Mouse (Mus musculus) spleen, postnatal 4 days (tissue): ENCODE data around the gene Kif13a.

Experiments used
- DNase-seq, 2 experiments: peaks; one replicate each; pipeline ENCODE4 v3.0.0; 2022; ENCODE audit warnings: low spot score in 2 of 2

Gene Kif13a

DNA sequence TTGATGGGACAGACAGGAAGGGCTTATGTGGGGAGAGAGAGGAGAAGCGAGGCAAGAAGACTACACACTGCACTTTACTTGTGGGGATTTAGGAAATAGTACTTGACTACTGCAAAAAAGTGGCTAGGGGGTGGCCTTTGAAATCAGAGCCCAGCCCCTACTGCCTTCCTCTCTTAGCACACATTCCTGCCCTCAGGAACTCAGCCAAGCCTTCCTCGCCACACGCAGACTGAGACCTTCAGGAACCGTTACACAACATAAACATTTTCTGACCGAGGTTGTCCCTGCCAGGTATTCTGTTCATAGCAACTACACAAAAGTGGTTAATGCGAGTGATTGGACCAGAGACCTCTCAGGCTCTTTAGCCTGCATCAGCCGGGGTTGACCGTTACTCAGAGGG, 8.1 kb downstream of the Kif13a start:
- DNase-seq: no peak

DNA sequence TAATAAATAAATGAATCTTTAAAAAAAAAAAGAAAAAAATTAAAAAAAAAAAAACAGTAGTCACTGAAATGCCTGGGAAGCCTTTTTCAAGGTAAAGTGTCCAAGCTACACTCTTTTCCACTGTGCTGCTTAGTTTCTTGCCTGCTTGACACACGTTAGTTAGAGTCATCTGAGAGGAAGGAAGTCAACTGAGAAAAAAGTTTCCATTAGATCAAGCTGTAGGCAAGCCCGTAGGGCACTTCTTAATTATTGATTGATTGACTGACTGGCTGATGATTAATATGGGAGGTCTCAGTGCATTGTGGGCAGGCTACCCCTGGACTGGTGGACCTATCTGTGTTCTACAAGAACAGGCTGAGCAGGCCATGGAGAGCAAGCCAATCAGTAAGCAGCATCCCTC, 9.9 kb downstream of the Kif13a start:
- no peak for DNase-seq

DNA sequence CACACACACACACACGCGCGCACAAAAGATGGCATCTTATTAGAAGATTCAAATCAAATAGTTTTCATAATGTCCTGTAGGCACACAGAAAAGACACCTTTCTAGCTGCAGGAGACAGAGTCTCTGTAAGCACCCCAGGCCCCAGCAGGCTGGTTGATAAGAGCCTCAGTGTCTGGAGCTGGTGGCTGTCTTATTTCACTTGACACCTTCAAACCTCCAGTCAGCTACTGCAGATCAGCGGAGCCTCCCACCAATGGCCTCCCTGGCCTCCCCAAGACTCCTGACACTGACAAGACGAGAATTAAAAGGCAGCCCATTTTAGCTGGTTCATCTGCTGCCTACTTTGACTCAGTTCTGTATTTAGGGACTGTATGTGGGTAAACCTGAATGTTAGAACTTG, 11.2 kb downstream of the Kif13a start:
- no peak for DNase-seq

DNA sequence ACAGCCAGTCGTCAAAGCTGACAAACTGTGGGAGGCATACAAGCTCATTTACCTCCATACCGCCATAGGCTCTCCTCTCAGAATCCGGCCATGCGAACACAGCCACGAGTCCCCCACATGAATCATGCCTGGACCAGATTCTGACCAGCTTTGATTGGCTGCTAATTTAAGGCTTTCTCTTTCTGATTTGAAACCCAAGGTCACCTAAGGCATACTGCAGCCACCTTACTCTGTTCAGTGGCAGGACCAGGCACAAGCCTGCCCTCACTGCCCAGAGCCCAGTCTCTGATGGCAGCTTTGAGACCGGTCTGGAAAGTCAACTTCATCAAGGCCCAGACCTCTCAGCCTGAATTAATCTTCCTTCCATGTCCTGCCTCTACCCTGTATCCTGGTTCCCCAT, 17.7 kb downstream of the Kif13a start:
- no peak for DNase-seq

DNA sequence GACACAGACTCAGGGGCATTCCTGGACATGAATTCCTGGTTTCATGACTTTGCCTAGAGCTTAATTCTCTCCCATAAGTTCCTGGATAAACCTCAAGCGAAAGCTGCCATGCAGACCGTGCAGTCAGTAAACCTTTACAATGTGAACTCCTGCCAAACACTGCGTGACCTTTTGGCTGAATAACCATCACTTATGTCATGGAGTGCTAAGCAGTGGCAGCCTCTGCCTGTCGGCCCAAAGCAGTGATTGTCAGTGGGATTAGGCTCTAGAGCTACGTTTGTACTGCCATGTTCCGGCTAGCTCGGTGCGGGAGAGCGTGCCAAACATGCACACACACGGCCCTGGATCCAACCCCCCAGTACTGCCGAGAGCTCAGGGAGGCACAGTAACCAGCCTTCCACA, 18.6 kb downstream of the Kif13a start:
- no peak for DNase-seq

DNA sequence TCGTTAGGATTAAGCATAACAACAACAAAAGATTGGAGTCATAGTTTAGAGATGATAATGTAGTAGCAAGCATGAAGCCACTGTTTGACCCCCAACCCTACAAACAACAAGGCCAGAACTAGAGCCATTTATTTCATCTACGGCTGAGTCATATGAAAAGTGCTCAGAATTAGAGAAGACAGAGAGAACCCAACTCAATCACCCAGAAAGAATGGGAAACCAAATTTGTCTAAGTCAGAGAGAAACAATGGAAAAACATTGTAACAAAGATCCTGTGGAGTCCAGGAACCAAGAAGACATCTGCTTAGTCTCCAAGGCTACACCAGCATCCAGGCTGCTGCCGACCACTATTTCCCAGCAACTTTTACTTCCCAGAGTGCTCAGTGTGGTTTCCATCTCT, 19.7 kb downstream of the Kif13a start:
- DNase-seq: no peak

DNA sequence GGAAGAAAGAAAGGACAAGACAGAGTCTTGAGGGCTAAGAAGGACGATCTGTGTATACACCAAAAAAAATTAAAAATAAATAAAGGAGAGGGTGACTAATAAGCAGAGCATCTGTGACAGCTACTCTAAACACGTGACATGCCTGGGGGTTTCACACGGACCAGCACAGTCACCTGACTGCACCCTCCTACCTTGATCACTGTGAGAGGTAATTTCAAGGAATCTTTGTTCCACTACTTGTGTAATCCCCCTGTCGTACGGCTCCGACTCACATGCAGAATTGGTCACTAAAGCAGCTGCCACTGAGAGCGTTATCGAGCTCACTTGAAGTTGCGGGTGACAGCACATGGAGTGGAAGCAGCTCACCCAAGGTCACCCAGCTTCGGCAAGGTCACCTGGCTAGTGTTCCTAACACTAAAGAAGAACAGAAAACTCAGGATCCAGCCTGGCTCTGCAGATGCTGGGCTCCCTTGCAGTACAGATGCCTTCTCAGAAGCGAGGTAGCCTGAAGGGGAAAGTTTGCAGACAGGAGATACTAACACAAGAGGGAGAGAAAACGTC, 20.6 kb downstream of the Kif13a start:
- DNase-seq: no peak

DNA sequence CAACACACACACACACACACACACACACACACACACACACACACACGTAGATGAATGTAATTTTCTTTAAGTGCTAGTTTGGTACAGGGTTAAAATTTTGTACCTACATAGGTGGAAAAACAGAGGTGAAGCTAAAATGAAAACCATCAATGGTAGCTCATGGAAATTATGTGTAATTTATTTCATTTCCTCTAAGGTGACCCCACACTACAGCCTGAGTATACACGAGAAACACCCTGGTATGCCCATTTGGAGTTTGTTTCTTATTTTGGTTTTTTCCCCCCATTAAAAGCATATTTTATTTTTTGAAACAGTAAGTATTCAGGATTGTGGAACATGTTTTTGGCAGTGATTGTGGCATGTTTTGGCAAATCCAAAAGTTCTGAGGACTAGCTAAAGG, 21.3 kb downstream of the Kif13a start:
- no peak for DNase-seq

DNA sequence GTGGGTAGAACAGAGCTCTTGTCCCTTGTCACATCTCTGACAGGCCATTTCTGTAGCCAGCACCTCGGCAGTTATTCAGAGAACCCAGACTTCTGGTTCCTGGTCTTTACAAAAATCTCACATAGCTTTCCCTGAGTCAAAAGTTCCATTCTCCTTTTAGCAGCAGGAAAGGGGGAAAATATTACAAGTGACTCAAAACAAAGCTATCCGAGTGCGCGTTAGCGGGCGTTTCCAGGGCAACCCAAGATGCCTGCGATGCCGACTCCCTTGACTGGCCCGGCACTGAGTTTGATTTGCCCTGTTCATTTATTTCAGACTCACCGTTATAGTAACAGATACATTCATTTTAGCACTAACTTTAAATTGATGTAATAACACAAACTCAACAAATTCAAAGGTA, 21.8 kb downstream of the Kif13a start:
- no peak for DNase-seq

DNA sequence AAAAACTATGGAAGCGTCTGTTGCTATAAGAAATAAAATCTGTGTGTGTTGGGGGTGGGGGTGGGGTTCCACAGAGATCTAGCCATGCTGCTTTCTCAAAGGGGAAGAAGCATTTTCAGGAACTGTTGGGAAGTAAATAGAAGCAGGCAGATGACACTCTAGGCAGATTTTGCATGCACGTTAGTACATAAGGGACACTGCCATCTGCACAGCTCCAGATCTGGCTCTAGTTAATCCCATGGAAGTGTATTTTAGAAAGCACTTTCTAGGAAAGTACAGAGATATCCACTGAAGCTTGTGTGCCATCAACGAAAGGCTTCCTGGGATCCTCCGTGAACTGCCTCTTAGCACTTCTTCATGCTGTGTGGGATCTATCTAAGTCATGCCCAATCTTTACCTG, 22.6 kb downstream of the Kif13a start:
- DNase-seq: no peak

DNA sequence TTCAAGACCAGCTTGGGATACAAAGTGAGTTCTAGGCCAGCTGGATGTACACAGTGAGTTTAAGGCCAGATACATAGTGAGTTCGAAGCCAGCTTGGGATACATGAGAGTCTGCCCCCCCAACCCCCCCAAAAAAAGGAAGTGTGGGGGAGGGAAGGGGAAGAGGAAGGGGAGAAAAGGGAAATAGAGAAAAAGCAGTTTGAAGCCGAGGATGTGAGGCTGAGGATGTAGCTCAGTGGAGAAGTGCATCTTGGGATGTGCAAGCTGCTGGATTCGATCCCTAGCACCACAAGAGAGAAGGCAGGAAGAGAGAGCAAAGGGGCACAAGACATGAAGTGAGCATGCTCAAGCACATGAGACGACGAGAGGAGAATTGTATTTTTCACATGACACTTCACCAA, 23.7 kb downstream of the Kif13a start:
- DNase-seq: no peak

DNA sequence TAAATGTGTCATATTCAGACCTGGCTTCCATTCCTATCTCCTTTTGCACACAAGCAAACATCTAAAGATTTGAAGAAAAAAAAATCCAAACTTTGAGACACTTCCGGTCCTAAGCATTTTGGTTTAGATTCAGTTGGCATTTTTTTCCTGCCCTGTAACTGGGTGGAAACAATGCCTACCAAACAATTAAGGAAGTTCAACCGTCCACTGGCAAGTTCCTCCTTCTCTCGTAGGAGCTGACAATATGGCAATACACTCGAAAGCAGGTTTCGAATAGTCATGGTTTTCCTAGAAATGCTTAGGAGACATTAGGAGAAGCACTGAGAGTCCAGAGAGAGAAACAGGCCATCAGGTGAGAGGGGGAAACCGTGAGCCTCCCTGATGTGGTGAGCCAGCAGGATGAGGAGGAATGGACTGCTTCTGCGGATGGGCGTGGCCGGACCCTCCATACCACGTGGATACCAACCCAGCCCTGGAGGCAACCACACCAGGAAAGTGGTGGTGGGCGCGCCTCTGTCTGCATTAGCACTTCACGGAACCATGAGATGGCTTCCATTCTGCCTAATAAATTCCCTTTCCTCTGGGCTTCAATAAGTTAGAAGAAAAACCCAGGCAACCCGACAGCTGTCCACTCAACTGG, 24.6 kb downstream of the Kif13a start:
- no peak for DNase-seq

DNA sequence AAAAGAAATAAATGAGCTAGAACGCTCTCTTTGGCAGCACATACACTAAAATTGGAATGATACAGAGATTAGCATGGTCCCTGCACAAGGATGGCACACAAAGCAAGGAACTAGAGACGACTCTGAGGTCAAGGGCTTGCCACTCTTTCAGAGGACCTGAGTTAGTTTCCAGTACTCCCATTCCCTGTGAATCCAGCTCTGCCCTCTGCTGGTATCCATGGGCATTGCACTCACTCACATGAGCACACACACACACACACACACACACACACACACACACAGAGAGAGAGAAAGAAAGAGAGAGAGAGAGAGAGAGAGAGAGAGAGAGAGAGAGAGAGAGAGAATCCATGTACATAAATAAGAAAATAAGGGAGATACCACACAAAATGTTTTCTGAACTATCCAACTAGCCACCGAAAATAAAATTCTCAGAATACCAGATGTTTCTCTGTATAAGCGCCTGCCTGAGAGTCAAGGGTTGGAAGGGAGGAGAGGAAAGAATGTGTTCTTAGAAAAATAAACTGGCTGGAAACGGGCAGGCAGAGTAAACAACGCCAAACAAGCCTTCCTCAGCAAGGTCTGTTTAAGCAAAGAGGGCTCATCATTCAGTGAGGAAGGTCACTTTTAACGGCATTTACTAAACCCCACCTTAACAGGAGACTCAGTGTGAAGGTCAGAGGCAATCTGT, 27.0 kb downstream of the Kif13a start:
- no peak for DNase-seq

DNA sequence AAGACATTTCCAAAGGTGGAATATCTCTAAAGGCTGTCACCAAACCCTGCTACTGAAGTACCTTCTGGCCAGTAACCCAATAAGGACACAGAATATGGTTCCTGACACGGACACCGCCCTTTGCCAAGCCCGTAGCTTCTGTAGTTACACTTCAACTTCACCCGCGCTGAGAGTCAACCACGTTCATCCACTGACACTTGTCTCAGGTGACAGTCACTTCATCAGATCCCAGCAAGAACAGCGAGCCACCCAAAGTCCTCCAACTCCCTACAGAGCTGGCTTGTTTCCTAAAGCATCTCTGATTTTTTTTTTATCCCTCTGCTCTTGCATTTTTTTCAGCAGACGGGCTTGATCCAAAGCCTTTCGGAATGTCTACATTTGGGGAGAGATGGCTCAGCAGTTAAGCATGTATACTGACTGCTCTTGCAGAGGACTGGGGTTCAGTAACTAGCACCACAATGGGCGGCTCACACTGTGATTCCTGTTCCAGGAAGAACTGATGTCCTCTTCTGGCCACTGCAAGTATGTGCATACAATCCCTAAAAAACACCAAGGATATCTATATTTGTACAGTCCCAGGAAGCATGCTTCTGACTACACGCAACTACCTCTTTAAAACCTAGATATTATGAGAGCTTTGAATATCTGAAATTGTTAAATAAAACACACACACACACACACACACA, 28.7 kb downstream of the Kif13a start:
- DNase-seq: no peak

DNA sequence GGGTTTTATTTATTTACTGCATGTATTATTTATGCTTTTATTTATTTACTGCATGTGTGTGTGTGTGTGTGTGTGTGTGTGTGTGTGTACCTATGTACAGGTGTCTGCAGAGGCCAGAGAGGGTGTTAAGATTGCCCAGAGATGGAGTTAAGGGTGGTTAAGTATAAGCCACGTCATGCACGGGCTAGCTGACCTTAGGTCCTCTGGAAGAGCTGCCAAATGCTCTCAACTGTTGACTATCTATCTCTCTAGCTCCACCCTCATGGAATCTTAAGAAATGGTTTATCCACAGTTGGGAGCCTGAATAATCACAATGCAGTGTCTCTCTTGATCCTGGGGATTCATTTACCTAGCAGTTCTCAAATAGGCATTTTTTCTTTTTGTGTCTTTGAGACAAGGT, 30.8 kb downstream of the Kif13a start:
- no peak for DNase-seq

DNA sequence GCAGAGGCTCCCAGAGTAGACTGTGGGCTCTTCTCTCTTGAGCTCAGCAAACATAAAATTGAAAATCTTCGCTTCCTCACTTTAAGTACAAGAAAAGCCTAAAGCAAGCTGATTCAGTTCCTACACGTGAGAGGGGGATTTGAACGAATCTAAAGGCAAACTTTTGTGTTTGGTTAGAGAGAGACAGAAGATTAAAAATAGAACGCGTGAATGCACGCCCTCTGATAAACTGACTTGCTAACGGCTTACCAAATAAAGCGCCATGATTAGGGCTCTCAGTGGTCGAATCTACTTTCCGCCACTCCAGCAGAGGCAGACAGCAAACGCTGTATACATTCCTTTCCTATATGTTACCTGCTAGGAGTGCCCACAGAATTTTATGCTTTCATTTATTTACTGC, 31.3 kb downstream of the Kif13a start:
- no peak for DNase-seq

DNA sequence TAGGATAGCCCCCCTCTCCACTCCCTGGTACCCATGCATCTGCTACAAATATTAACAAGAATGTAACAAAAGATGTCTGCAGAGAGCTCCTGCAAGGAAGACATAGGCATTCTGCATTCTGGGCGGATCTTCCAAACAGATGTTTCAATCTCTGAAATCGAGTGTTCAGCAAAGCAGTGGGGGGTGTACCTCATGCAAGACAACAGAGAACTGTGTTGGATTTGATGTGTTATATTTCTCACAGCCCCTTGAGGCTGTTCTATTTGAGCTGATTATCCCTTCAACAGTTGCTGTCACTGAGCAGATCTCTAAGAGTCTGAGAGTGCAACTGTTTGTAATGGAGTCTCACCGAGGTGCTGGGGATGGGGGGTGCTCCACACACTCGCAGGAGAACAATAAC, 37.3 kb downstream of the Kif13a start:
- no peak for DNase-seq

DNA sequence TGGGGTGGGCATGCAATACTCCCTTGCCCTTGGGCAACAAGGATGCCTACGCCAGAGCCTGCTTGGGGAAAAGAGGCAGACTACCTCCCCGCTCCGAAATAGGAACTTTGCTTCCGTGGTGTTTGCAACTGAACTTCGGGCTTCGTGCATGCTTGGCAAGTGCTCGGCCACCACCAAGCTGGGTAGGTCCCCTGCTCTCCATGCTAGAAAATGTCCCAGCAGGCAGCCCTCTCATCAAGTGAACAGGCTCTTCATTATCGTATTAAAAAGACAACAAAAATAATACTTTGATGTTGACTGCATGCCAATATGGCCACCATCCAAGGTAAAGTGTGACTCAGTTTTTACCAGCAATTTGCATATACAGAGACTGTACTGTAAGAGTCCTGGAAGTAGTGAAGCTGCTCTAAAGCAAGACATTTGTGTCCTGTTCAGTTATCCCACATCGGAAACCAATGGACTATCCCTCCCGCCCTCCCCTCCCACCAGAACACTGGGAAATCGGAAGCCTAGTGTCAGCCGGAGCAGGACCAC, 41.5 kb downstream of the Kif13a start:
- DNase-seq: no peak

DNA sequence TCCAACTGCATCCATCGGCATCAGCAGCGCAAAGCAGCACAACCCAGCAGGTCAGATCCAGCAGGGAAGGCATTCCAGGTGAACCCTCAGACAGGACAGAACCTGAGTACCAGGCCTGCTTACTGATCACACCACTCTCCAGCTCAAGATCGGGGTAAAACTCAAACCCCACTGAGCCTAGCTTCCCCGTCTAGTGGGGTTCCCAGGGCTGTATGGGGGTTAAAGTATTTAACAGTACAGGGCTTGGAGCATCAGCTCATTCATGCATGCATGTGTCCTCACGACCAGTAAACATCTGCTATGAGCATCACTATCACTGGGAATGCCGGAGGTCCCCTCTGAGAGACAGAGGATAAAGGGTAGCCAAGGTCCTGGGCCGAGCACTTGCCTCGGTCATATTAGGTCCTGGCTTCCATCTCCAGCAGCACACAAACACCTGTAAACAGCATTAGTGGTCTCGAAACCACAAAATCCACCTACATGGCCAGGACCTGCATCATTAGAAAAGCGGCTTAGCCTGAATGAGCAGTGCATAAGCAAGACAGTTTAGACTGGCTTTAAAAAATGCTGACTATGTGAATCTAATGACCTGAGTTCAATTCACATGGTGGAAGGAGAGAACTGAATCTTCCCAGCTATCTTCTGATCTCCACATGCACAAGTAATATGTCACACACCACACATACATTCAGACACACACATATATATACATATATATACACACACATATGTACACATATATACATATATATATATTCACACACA, 43.0 kb downstream of the Kif13a start:
- DNase-seq: no peak

DNA sequence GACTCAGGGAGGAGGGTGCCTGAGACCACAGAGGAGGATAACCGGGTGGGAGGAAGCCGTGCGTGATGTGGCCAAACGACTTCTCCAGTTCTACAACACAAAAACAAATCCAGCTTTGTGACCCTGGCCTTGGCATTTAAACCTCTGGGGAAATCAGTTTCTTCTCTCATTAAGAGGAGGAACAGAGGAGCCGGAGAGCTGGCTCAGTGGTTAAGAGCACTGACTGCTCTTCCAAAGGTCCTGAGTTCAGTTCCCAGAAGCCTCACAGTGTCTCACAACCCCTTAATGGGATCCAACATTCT, 44.0 kb downstream of the Kif13a start:
- no peak for DNase-seq

DNA sequence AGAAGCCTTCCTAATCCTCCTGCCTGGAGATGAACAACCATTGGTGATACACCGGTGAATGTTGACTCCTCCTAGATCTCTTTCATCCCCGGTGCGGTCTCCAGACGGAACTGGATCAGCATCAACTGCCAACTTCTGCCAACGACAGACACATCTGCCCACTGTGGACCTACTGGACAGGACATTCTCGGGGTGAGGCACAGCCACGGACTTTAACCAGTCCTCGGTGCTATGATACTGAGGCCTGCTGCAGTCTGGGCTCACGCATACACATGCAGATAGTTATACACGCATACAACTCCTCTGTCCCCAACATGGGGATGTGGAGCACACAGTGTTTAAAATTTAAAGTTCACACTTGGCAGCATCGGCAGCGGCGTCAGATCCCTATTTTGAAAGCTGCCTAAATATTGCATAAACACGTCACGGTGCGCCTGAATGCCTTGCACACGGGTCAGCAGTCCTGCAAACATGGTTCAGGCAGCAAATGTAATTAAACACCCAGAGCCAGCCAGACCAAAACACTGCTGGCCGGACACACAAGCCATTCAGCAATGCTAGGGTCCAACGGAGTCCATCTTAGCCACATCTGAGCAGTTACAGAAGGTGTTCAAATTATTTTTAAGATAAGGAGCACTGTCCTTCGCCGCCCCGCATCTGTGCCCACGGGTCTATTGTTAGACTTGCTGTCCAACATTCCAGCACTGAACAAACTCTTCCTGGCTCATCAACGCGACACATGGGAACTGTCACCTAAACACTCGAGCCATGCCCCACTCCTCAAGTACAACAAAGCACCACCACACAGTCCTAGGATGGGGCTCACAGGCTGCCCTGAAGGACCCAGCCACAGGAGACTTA, 44.5 kb downstream of the Kif13a start:
- DNase-seq: no peak
